Mouse (Mus musculus) forebrain, postnatal 0 days (tissue): ENCODE measurements around the gene Dnajc6. TPM values are rescaled to one million over a fixed set of nuclear protein-coding genes. Genes with fewer than 3 reads are reported as not detected.

Source experiments
- ATAC-seq: fragments of 200-750 bp; cut with Nextera tagmentation; 2 replicates; pipeline ENCODE4 v1.8.0; 2017; ENCODE audit warnings: mild to moderate bottlenecking, moderate library complexity
- DNase-seq: peaks from one replicate; pipeline ENCODE4 v3.0.0-alpha.2; 2015
- H3K27ac ChIP-seq: fragments of 300-500 bp; sonication (generic); 2 replicates; pipeline ENCODE4 v1.5.1; 2014; ENCODE audit warnings: low read depth, mild to moderate bottlenecking, antibody characterized with exemption, low read length, moderate library complexity, mixed read lengths
- H3K27me3 ChIP-seq: fragments of 300-500 bp; sonication (generic); 2 replicates; pipeline ENCODE4 v1.6.1; 2014; ENCODE audit warnings: mild to moderate bottlenecking, low read length, mixed read lengths; ENCODE audit not compliant: insufficient read depth
- H3K36me3 ChIP-seq: fragments of 300-500 bp; sonication (generic); 2 replicates; pipeline ENCODE4 v1.6.1; 2014; ENCODE audit warnings: mild to moderate bottlenecking, moderate library complexity; ENCODE audit not compliant: insufficient read depth
- H3K4me1 ChIP-seq: fragments of 300-500 bp; sonication (generic); 2 replicates; pipeline ENCODE4 v1.6.1; 2014; ENCODE audit warnings: antibody characterized with exemption; ENCODE audit not compliant: insufficient read depth
- H3K4me2 ChIP-seq: fragments of 300-500 bp; sonication (generic); 2 replicates; pipeline ENCODE4 v1.6.1; 2014; ENCODE audit warnings: low read depth, mild to moderate bottlenecking, moderate library complexity
- H3K4me3 ChIP-seq: fragments of 300-500 bp; sonication (generic); 2 replicates; pipeline ENCODE4 v1.5.1; 2014; ENCODE audit warnings: low read depth, low read length, mixed read lengths
- H3K9ac ChIP-seq: fragments of 300-500 bp; sonication (generic); 2 replicates; pipeline ENCODE4 v1.6.1; 2014; ENCODE audit warnings: mild to moderate bottlenecking
- H3K9me3 ChIP-seq: fragments of 300-500 bp; sonication (generic); 2 replicates; pipeline ENCODE4 v1.6.1; 2016; ENCODE audit warnings: low read length
- CTCF ChIP-seq: sonication (generic); IDR thresholded peaks from 2 replicates; pipeline ENCODE4 v1.5.1; 2016; ENCODE audit warnings: antibody characterized with exemption, control low read depth, low read depth
- WGBS: fragments of 180-500 bp; shearing (Covaris S2); extraction: QIAGEN DNeasy Blood & Tissue Kit; methylation state at CpG from one replicate; pipeline ENCODE4 v1.1.7; 2014; 5-methylcytosine and 5-hydroxymethylcytosine counted together
- polyA plus RNA-seq: library from polyadenylated mRNA; unstranded; fragments of >200 nt; fragmentation: Nextera tagmentation; extraction: Ambion mirVana; gene quantifications from 2 replicates; pipeline ENCODE4 v1.2.1, GENCODE M21; 2015
- total RNA-seq: library from RNA; depleted of rRNA; stranded (reverse); fragments of >200 nt; gene quantifications from 2 replicates; pipeline ENCODE4 v1.2.3, GENCODE M21; 2014

Gene Dnajc6
- total and polyA plus RNA-seq, 2 experiments from 2014 or later, result 46.0 to 153 TPM

- DNase-seq, result no peak
- Histone ChIP-seq H3K27ac (no peak overlapping the region), H3K9ac (no peak overlapping the region), H3K4me3 (no peak overlapping the region), H3K4me2 (no peak overlapping the region), H3K4me1 (no peaks in the 10 kb centered on the region), H3K27me3 (no peaks in the 10 kb centered on the region), H3K36me3 (peaks cover 45% of the 10 kb centered on the region), H3K9me3 (no peaks in the 10 kb centered on the region)
- WGBS, result 77% methylated on average over 2 of the region's 2 CpGs
- TF ChIP-seq CTCF, result no peak
- ATAC-seq, result no peak
These were observed 139.1 kb downstream of the Dnajc6 start for GRCm38 (mm10) chr4:101635596-101635995.

DNA sequence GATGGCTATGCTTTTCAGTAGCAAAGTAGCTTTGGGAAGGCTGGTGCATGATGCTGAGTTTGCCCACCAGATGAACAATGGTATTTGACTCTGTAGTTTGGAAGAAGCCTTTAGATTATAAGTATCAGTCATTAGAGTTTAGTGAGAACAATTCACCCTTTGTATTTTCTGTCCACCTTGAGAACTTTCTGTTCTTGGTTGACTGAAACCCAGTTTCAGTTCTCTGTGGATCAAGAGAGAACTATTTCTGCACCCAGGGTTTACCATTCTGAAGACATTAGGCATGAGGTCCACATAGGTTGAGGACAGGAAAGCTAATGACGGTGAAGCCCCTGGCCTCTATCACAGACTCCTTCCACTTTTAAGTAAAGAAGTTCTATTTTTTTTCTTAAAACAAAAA is 141.0 kb downstream of the Dnajc6 start:
- Histone ChIP-seq H3K36me3 (peaks cover 43% of the 10 kb centered on the region), H3K4me2 (no peak overlapping the region), H3K4me3 (no peak overlapping the region), H3K4me1 (no peaks in the 10 kb centered on the region), H3K9ac (no peak overlapping the region), H3K27ac (no peak overlapping the region), H3K27me3 (no peaks in the 10 kb centered on the region), H3K9me3 (no peaks in the 10 kb centered on the region)
- no peak for ATAC-seq
- no peak for DNase-seq
- no peak for TF ChIP-seq CTCF
- 92% methylated on average over 1 of the region's 1 CpGs for WGBS

DNA sequence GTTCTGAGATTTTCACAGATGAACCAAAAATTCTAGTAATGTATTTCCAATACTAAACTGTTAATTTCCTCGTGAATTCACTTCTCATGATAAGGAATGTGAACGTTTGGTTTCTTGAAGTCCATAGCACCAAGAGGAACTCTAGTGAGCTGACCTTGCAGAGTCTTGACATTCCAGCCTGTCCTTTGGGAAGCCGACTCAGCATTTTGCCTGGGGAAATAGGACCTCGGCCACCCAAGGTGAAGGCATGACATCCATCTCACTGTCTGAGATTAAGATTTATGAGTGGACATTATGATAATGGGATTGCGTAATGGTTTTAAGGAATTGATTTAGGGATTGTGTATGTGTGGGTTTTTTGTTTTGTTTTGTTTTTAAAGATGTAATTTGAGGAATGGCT is 144.2 kb downstream of the Dnajc6 start:
- ATAC-seq (no peak), DNase-seq (no peak)
- Histone ChIP-seq H3K27ac (no peak overlapping the region), H3K4me3 (no peak overlapping the region), H3K36me3 (peaks cover 34% of the 10 kb centered on the region), H3K4me1 (no peaks in the 10 kb centered on the region), H3K9ac (no peak overlapping the region), H3K27me3 (no peaks in the 10 kb centered on the region), H3K4me2 (no peak overlapping the region), H3K9me3 (no peaks in the 10 kb centered on the region)
- WGBS, result 85% methylated on average over 5 of the region's 5 CpGs
- TF ChIP-seq CTCF, result no peak

DNA sequence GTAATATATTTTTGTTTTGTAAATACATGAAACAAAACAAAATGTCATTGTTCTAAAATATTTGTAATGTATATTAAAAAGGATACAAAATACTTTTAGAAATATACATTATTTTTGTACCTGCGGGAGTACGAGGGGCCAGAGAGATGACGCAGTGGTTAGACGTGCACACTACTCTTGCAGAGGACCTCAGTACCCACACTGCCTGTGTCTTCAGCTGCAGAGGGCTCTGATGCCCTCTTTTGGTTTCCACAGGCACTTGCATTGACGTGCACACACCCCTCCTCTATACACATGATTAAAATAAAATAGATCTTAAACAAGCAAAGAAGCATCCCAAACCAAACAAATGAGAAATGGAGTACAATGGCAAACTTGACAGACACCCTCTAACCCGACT is 146.3 kb downstream of the Dnajc6 start:
- Histone ChIP-seq H3K4me2 (no peak overlapping the region), H3K27me3 (no peaks in the 10 kb centered on the region), H3K36me3 (peaks cover 21% of the 10 kb centered on the region), H3K4me3 (no peak overlapping the region), H3K27ac (no peak overlapping the region), H3K4me1 (0 out of 2 replicates have a peak, but pooled peaks cover 3% of the 10 kb centered on the region), H3K9me3 (no peaks in the 10 kb centered on the region), H3K9ac (no peak overlapping the region)
- ATAC-seq (no peak), DNase-seq (no peak)
- 0 out of 2 replicates have a peak, but pooled peaks have one; percentile 31 for TF ChIP-seq CTCF
- 81% methylated on average over 6 of the region's 6 CpGs for WGBS

GRCm38 (mm10) chr4:101643216-101643615 is 146.8 kb downstream of the Dnajc6 start:
- no peaks in the 10 kb centered on the region for H3K9me3 ChIP-seq
- H3K4me2 ChIP-seq, result no peak overlapping the region
- WGBS, result 89% methylated on average over 4 of the region's 4 CpGs
- DNase-seq (no peak), ATAC-seq (no peak)
- H3K9ac ChIP-seq, result no peak overlapping the region
- peaks cover 17% of the 10 kb centered on the region for H3K36me3 ChIP-seq
- H3K27me3 ChIP-seq, result no peaks in the 10 kb centered on the region
- no peak overlapping the region for H3K4me3 ChIP-seq
- no peak for TF ChIP-seq CTCF
- H3K27ac ChIP-seq, result no peak overlapping the region
- H3K4me1 ChIP-seq, result 0 out of 2 replicates have a peak, but pooled peaks cover 3% of the 10 kb centered on the region

GRCm38 (mm10) chr4:101646857-101647195 is 150.4 kb downstream of the Dnajc6 start:
- H3K27ac ChIP-seq, result peak overlapping the region; percentile 46; the same call in 1 of the 2 replicates
- H3K4me3 ChIP-seq, result peak overlapping the region; percentile 69
- ATAC-seq (no peak), DNase-seq (no peak)
- WGBS, result 2% methylated on average over 8 of the region's 8 CpGs
- H3K27me3 ChIP-seq, result no peaks in the 10 kb centered on the region
- peak overlapping the region; percentile 35; the same call in 1 of the 2 replicates for H3K9ac ChIP-seq
- peaks cover 12% of the 10 kb centered on the region; the same call in 1 of the 2 replicates for H3K4me1 ChIP-seq
- no peaks in the 10 kb centered on the region for H3K36me3 ChIP-seq
- no peaks in the 10 kb centered on the region for H3K9me3 ChIP-seq
- TF ChIP-seq CTCF, result no peak
- peak overlapping the region; percentile 62 for H3K4me2 ChIP-seq

DNA sequence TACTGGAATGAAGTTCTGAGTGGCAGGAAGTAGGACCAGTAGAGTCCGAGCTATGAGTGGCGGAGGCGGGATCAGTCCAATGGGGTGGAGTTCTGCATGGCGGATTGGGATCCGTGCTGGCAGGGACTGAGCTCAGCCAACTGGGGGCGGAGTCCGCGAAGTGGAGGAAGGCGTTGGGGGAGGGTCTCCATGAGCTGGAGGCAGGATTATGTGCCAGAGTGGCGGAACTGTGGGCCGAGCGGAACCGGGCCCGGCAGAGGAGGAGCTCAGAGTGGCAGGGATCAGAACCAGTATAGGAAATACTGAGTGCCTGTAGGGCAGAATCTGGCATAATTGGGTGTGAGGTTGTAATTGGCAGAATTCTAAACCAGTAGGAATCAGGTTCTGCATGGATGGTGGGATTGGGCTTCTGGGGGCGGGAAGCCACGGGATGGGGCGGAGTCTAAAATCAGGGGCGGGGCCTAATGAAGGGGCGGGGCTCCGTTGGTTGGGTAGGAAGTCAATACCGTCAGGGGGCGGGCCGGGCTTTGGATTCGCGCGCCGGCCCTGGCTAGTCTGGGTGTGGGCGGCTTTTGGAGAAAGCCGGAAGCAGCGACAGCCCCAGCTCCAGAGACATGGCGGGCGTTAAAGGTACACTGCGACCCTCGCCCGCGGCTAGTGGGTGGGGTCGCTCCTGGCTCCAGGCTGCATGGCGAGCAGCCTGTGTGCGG is 150.9 kb downstream of the Dnajc6 start, which contains the start of gene Leprot:
TSS of gene Leprot (plus strand) at position 523 of the 710 bp plus-strand sequence.
- ATAC-seq (peak; percentile 96), DNase-seq (peak; percentile 100)
- Histone ChIP-seq H3K9me3 (no peaks in the 10 kb centered on the region), H3K9ac (peak within 1 kb of the TSS; percentile 77), H3K27ac (peak within 1 kb of the TSS; percentile 90), H3K36me3 (no peaks in the 10 kb centered on the region), H3K4me1 (peaks cover 12% of the 10 kb centered on the region; the same call in 1 of the 2 replicates), H3K4me2 (peak within 1 kb of the TSS; percentile 62), H3K4me3 (peak within 1 kb of the TSS; percentile 69), H3K27me3 (no peaks in the 10 kb centered on the region)
- peak; percentile 29; the same call in 1 of the 2 replicates for TF ChIP-seq CTCF
- WGBS, result 3% methylated on average over 39 of the region's 39 CpGs
